Mouse (Mus musculus) liver, embryonic 13.5 days (tissue): ENCODE results near the gene Natd1. TPM values are rescaled to one million over a fixed set of nuclear protein-coding genes. Genes with fewer than 3 reads are reported as not detected.

ENCODE experiments used
- ATAC-seq: fragments of 200-750 bp; cut with Nextera tagmentation; 2 replicates; pipeline ENCODE4 v1.8.0; 2017; ENCODE audit warnings: low read depth, mild to moderate bottlenecking, moderate number of reproducible peaks, moderate library complexity
- DNase-seq: peaks from one replicate; pipeline ENCODE4 v3.0.0; 2022
- H3K27ac ChIP-seq: fragments of 300-500 bp; sonication (generic); 2 replicates; pipeline ENCODE4 v1.5.1; 2015; ENCODE audit warnings: moderate library complexity, mild to moderate bottlenecking, inconsistent platforms
- H3K27me3 ChIP-seq: fragments of 300-500 bp; sonication (generic); 2 replicates; pipeline ENCODE4 v1.6.1; 2015; ENCODE audit warnings: mild to moderate bottlenecking, inconsistent platforms
- H3K36me3 ChIP-seq: fragments of 300-500 bp; sonication (generic); 2 replicates; pipeline ENCODE4 v1.6.1; 2015; ENCODE audit warnings: mild to moderate bottlenecking, inconsistent platforms
- H3K4me1 ChIP-seq: fragments of 300-500 bp; sonication (generic); replicated peaks from 2 replicates; pipeline ENCODE4 v1.6.1; 2015; ENCODE audit warnings: inconsistent platforms
- H3K4me2 ChIP-seq: fragments of 300-500 bp; sonication (generic); 2 replicates; pipeline ENCODE4 v1.6.1; 2015; ENCODE audit warnings: inconsistent platforms, mild to moderate bottlenecking, moderate library complexity
- H3K4me3 ChIP-seq: fragments of 300-500 bp; sonication (generic); replicated peaks from 2 replicates; pipeline ENCODE4 v1.5.1; 2015; ENCODE audit warnings: mild to moderate bottlenecking, inconsistent platforms
- H3K9ac ChIP-seq: fragments of 300-500 bp; sonication (generic); 2 replicates; pipeline ENCODE4 v1.6.1; 2015; ENCODE audit warnings: mild to moderate bottlenecking, inconsistent platforms
- H3K9me3 ChIP-seq: fragments of 300-500 bp; sonication (generic); replicated peaks from 2 replicates; pipeline ENCODE4 v1.6.1; 2016; ENCODE audit warnings: inconsistent platforms
- WGBS: fragments of 180-500 bp; shearing (Covaris S2); methylation state at CpG from one replicate; pipeline ENCODE4 v1.1.7; 2015; ENCODE audit not compliant: insufficient replicate concordance; 5-methylcytosine and 5-hydroxymethylcytosine counted together
- polyA plus RNA-seq: library from polyadenylated mRNA; unstranded; fragments of >200 nt; fragmentation: Nextera tagmentation; extraction: Ambion mirVana; gene quantifications from 2 replicates; pipeline ENCODE4 v1.2.1, GENCODE M21; 2015

Gene Natd1
- 8.6 and 10.5 TPM in 2 replicates for polyA plus RNA-seq

DNA sequence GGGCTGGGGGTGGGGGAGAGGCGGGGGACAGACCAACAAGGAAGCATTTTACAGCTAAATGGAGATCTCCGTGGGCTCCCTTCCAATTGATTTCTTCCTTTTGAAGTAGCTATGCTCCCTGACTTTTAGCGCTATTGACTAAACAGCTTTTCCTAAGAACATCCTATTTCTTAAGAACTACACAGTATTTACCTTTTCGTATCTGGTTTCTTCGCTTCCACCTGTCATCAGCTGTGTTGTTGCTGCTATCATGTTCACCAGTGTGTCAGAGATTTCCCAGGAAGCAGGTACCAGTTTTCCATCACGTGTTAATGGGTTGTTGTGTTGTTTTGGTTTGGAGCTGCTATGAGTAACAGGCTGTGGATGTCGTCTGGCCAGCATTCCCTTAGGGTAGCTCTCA is at the start of gene Natd1:
Gene Natd1 (minus strand): TSS at position 260 of the 400 bp plus-strand sequence.
- no peak for ATAC-seq
- DNase-seq: no peak
- 43% methylated on average over 7 of the region's 7 CpGs for whole genome bisulfite sequencing
- H3K36me3 ChIP-seq: no peaks in the 10 kb centered on the region
- peak within 1 kb of the TSS; percentile 84 for H3K27ac ChIP-seq
- peak within 1 kb of the TSS; percentile 95 for H3K4me2 ChIP-seq
- peaks cover 62% of the 10 kb centered on the region for H3K4me1 ChIP-seq
- H3K9ac ChIP-seq: peak within 1 kb of the TSS; percentile 96
- no peaks in the 10 kb centered on the region for H3K27me3 ChIP-seq
- no peaks in the 10 kb centered on the region for H3K9me3 ChIP-seq
- H3K4me3 ChIP-seq: peak within 1 kb of the TSS; percentile 95

DNA sequence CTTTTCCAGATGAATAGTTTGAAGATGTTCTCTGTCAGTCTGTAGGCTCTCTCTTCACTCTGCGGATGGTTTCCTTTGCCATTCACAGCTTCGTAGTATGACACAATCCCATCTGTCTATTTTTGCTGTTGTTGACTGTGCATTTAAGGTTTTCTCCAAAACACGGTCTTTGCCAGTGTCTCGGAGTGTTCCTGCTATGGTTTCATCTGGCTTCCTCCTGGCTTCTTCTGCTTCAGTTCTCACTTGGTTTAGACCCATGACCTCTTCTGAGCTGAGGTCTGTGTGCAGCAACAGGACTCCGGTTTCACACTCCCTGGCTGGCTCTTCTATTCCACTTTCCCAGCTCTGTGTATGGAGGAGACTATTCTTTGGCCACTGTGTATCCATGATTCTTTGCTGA is 48.2 kb upstream of the Natd1 start:
- H3K27me3 ChIP-seq: no peaks in the 10 kb centered on the region
- H3K4me3 ChIP-seq: no peak overlapping the region
- DNase-seq: no peak
- no peaks in the 10 kb centered on the region for H3K36me3 ChIP-seq
- ATAC-seq: no peak
- WGBS: 60% methylated on average over 5 of the region's 5 CpGs
- H3K4me1 ChIP-seq: no peaks in the 10 kb centered on the region
- H3K4me2 ChIP-seq: no peak overlapping the region
- H3K27ac ChIP-seq: no peak overlapping the region
- no peaks in the 10 kb centered on the region for H3K9me3 ChIP-seq
- H3K9ac ChIP-seq: no peak overlapping the region

DNA sequence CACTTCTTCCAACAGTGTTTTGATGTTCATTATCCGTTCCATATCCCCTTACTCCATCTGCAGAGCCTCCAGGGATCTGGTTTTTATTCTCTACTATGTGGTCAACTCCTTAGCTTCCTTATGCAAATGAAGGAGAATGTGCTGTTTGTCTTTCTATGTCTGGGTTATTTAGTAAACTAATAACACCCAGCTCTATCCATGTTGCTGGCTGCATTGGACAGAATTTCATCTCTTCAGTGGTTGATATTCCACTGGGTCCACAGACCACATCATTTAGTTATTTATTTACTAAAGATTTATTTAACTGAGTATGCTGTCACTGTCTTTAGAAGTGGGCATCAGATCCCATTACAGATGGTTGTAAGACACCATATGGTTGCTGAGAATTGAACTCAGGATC is 46.6 kb upstream of the Natd1 start:
- H3K4me3 ChIP-seq: no peak overlapping the region
- WGBS: 32% methylated on average over 1 of the region's 1 CpGs
- no peak for ATAC-seq
- H3K27me3 ChIP-seq: no peaks in the 10 kb centered on the region
- H3K4me1 ChIP-seq: no peaks in the 10 kb centered on the region
- H3K27ac ChIP-seq: no peak overlapping the region
- H3K9ac ChIP-seq: no peak overlapping the region
- no peak overlapping the region for H3K4me2 ChIP-seq
- no peaks in the 10 kb centered on the region for H3K36me3 ChIP-seq
- H3K9me3 ChIP-seq: no peaks in the 10 kb centered on the region
- no peak for DNase-seq

DNA sequence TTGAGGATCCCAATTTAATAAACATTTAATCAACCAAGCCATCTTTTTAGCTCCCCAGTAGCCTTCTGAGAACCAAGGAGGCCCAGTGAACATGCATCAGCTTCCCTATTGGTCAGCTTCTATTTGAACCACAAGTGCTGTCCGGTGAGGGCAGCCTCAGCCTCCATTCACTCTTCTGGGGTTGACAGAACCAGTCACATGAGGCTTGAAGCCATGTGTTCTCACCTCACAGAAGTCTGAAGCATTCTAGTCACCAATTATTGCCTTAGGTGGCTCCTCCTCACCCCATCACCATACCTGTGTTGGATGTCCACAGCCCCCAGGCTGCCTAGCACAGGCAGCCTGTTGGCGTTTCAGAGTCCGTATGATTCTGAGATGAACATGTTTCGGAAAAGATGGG is 44.4 kb upstream of the Natd1 start:
- H3K4me1 ChIP-seq: peaks cover 9% of the 10 kb centered on the region
- no peak overlapping the region for H3K4me3 ChIP-seq
- DNase-seq (no peak), ATAC-seq (no peak)
- no peak overlapping the region for H3K27ac ChIP-seq
- no peaks in the 10 kb centered on the region for H3K9me3 ChIP-seq
- H3K9ac ChIP-seq: no peak overlapping the region
- no peaks in the 10 kb centered on the region for H3K27me3 ChIP-seq
- no peaks in the 10 kb centered on the region; the same call in 1 of the 2 replicates for H3K36me3 ChIP-seq
- WGBS: 80% methylated on average over 4 of the region's 4 CpGs
- no peak overlapping the region for H3K4me2 ChIP-seq

DNA sequence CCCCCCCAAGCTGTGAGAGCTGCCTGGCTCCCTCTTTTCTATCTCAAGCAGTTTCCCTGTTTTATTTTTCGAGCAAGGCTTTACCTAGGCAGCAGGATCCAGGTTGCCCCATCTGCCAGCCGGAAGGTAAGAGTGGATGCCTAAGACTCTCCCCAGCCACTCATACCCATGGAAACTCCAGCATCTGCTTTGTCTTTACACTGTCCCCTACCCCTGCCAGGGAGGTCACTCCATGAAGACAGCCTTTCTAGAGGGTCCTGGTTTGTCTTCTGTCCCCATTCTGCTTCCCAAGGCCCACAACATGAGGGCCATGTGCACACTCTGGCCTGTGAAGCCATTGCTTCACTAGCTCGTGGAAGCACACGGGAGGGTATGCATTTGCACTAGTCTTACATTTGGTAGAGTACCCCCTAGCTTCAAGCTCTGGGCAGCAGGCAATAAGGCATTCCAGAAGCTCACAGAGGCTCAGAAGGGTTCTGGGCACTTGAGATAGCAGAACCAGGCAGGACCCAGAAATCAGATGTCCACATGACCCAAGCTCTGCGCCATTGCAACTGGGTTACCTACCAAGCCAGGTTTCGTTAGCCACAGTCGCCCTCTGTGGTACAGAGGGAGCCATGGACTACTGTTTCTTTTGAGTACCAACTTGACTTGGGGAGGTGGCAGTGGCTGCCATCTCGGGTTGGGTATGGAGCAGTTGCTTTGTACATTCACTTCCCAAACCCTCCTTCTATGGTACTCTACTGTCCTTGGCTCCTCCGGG is 41.3 kb upstream of the Natd1 start:
- WGBS: 74% methylated on average over 9 of the region's 9 CpGs
- DNase-seq (no peak), ATAC-seq (no peak)

DNA sequence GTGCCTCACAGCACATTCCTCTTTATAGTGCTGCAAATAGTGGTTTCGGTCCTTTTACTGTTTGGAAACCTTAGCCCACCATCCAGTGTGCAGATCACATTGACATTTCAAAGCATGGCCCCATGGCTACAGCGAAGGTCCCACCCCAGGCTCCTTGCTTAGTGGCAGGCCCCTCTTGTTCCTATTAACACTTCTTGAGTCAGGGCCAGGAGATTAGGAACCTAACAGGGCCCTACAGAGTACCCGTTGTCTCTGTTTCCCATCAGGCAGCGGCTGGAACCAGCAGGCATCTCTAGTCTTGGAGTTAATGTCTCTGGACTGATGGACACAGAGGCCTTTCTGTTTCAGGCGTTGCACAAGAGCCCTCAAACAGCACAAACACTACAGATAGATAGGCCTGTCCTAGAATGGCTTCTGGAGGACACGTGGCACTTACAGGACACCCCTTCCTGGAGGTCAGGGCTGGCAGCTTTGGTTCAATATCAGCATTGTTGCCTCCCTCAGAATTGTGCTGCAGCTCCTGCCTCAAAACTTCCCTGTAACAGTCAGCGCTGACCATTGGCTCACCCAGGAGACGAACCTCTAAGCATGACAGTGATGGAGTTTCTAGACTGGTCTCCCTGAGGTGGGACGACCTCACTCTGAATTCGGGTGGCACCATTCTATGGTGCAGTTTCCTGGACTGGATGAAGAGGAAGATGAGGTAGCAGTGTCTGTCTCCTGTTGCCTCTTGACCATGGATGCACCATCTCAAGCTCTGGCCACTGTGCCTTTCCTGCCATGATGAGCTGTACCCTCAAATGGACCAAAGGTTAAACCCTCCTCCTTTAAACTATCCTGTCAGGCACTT is 39.9 kb upstream of the Natd1 start:
- Histone ChIP-seq H3K4me1 (peaks cover 14% of the 10 kb centered on the region), H3K9me3 (no peaks in the 10 kb centered on the region), H3K4me2 (no peak overlapping the region), H3K4me3 (no peak overlapping the region), H3K27me3 (no peaks in the 10 kb centered on the region), H3K36me3 (peaks cover 41% of the 10 kb centered on the region), H3K9ac (0 out of 2 replicates have a peak overlapping the region, but pooled peaks have one; percentile 1), H3K27ac (no peak overlapping the region)
- WGBS: 75% methylated on average over 10 of the region's 10 CpGs
- DNase-seq (no peak), ATAC-seq (0 out of 2 replicates have a peak, but pooled peaks have one; percentile 10)

More for the DNA sequence above, 41.3 kb upstream of the Natd1 start:
- Histone ChIP-seq H3K9ac (no peak overlapping the region), H3K4me3 (no peak overlapping the region), H3K27me3 (no peaks in the 10 kb centered on the region), H3K9me3 (no peaks in the 10 kb centered on the region), H3K4me1 (peaks cover 14% of the 10 kb centered on the region), H3K27ac (no peak overlapping the region), H3K4me2 (no peak overlapping the region), H3K36me3 (peaks cover 27% of the 10 kb centered on the region)

DNA sequence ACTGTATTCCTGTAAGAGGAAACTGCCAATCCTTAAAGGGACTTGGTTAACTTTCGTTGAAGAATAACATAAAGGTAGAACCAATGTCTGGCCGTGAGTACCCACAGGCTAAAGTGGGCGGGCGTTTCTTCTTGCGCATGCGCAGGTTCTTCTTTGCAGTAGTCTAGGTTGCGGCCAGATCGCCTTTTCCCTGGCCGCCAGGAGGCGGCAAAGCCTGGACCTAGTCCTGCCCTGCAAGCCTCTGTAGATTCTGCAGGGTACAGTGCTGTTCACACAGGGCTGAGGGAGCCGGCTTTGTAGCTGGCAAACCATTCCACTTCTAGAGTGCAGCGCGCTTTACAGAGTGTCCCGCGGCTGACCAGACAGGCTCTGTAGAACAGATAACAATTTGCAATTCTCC is 39.3 kb upstream of the Natd1 start:
- Histone ChIP-seq H3K36me3 (peaks cover 47% of the 10 kb centered on the region), H3K27me3 (no peaks in the 10 kb centered on the region), H3K9me3 (no peaks in the 10 kb centered on the region), H3K4me3 (no peak overlapping the region), H3K27ac (0 out of 2 replicates have a peak overlapping the region, but pooled peaks have one; percentile 45), H3K9ac (0 out of 2 replicates have a peak overlapping the region, but pooled peaks have one; percentile 1), H3K4me1 (peaks cover 14% of the 10 kb centered on the region), H3K4me2 (no peak overlapping the region)
- 23% methylated on average over 15 of the region's 15 CpGs for WGBS
- ATAC-seq (peak; percentile 84), DNase-seq (peak; percentile 75)

DNA sequence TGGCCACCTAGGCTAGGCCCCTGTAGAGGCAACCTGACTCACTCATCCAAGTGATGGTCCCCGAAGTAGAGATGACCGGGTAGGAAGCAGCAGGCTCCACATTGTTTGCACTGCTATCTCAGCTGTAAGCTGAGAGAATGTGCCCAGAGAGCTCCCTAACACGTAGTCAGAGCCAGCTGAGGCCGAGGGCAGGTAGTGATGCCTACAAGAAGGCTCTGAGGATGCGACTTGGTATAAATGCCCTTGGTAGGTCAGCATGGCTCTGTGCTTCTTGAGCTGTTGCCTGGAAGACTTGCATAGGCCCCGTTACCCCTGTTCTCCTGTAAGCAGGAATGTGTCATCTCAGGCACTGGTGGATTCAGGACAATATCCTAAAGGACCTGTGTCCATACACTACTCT is 38.4 kb upstream of the Natd1 start:
- ATAC-seq (no peak), DNase-seq (no peak)
- Histone ChIP-seq H3K4me1 (peaks cover 14% of the 10 kb centered on the region), H3K27me3 (no peaks in the 10 kb centered on the region), H3K27ac (peak overlapping the region; percentile 45; the same call in 1 of the 2 replicates), H3K36me3 (peaks cover 56% of the 10 kb centered on the region), H3K4me2 (no peak overlapping the region), H3K4me3 (no peak overlapping the region), H3K9ac (no peak overlapping the region), H3K9me3 (no peaks in the 10 kb centered on the region)
- WGBS: 92% methylated on average over 6 of the region's 6 CpGs

DNA sequence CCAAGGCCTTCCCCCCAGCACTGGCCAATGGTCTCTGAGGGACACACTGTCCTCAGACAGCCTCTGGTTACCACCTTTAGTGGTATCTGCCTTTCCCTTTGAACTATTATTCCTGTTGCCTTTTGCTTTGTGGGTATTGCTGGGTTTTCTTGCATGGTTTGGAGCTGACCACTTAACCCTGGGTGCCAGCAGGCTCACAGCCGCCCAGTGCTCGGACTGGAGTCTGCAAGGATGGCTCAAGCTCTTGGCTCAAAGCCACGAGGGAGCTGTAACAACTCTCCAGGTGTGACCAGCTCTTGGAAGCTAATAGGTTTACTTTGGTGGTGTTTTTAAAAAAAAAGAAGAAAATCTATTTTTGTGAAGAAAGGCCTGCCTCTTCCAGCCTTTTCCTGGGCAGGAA is 37.8 kb upstream of the Natd1 start:
- H3K27me3 ChIP-seq: no peaks in the 10 kb centered on the region
- no peak overlapping the region for H3K9ac ChIP-seq
- no peaks in the 10 kb centered on the region for H3K9me3 ChIP-seq
- H3K4me1 ChIP-seq: peaks cover 14% of the 10 kb centered on the region
- ATAC-seq: no peak
- DNase-seq: no peak
- H3K4me3 ChIP-seq: no peak overlapping the region
- H3K36me3 ChIP-seq: peaks cover 62% of the 10 kb centered on the region
- no peak overlapping the region for H3K4me2 ChIP-seq
- WGBS: 83% methylated on average over 3 of the region's 3 CpGs
- H3K27ac ChIP-seq: no peak overlapping the region

DNA sequence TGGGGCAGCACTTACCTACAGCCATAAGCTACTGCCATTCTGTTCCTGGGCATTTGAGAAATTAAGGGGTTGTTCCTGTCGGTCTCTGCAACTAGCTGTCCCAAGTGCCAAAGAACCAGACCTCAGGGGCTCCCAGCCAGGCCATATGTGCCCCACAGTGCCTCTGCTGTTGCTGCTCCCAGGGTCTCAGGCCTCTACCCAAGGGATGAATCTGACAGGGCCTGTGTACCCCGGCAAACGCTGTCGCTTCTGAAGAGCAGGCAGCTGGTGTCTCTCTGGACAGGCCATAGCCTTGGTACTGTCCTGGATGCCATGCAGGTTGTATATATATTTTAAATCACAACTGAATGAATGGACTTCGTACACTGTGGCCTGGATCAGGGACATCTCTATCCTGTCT is 37.3 kb upstream of the Natd1 start:
- Histone ChIP-seq H3K9me3 (no peaks in the 10 kb centered on the region), H3K4me2 (no peak overlapping the region), H3K4me1 (peaks cover 14% of the 10 kb centered on the region), H3K4me3 (no peak overlapping the region), H3K9ac (no peak overlapping the region), H3K27ac (no peak overlapping the region), H3K36me3 (peaks cover 66% of the 10 kb centered on the region), H3K27me3 (no peaks in the 10 kb centered on the region)
- 87% methylated on average over 5 of the region's 5 CpGs for WGBS
- no peak for DNase-seq
- no peak for ATAC-seq

DNA sequence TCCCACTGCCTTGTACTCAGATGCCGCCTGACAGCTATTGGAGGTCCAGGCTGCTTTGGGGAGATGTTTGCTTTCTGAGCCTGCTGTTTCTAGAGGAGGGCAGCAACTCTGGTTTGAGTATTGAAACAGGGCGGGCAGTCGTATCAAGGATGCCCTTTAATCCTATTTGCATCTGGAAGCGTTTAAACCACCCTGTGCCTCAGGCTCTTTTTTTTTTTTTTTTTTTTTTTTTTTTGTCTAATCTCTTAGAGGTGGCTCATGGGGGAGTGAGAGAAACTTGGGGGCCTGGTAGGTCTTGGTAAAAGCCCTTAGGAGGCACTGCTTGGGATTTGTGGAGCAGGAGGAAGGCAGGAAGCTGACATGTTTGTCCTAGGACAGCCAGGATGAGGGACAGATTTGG is 30.5 kb upstream of the Natd1 start:
- DNase-seq: no peak
- Histone ChIP-seq H3K9ac (no peak overlapping the region), H3K4me3 (no peak overlapping the region), H3K4me1 (peaks cover 34% of the 10 kb centered on the region), H3K36me3 (peaks cover 99% of the 10 kb centered on the region), H3K9me3 (no peaks in the 10 kb centered on the region), H3K27me3 (no peaks in the 10 kb centered on the region), H3K4me2 (no peak overlapping the region), H3K27ac (no peak overlapping the region)
- no peak for ATAC-seq
- 93% methylated on average over 4 of the region's 4 CpGs for WGBS
